Mouse (Mus musculus) 3T3-L1 (cell line): ENCODE measurements around the gene Fxyd2.

Experiments used
- DNase-seq: peaks from one replicate; pipeline ENCODE4 v3.0.0-alpha.2; 2015; ENCODE audit warnings: low read depth, low spot score

Fxyd2 gene

GRCm38 (mm10) chr9:45399434-45399833 lies at the start of gene Fxyd2:
TSS of gene Fxyd2 (plus strand) at chr9:45399669.
- no peak for DNase-seq

- no peak for DNase-seq
Observed at GRCm38 (mm10) chr9:45349851-45350250, 49.6 kb upstream of the Fxyd2 start.

- no peak for DNase-seq
Observed at GRCm38 (mm10) chr9:45355192-45355591, 44.3 kb upstream of the Fxyd2 start.

DNA sequence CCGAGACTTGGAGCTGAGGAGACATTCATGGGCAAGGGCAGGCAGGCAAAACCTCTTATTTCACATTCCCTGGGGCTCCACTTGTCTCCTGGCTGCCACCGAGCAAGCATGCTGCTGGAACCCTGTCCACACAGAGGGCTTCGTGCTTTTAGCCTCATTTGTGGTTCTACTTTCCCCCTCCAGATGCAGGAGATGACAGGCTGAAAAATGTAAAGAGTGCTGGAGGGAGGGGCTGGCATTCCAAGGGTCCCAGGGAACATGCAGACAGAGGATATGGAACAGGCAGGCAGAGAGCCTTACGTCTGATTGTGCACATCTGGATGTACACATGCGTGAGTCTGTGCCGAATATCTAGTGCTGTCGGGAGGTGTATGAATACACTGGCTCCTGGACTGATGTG lies 41.1 kb upstream of the Fxyd2 start:
- DNase-seq = no peak

GRCm38 (mm10) chr9:45362051-45362461 lies 37.4 kb upstream of the Fxyd2 start:
- DNase-seq = no peak

- no peak for DNase-seq
Observed at GRCm38 (mm10) chr9:45363639-45364214, 35.7 kb upstream of the Fxyd2 start.

DNA sequence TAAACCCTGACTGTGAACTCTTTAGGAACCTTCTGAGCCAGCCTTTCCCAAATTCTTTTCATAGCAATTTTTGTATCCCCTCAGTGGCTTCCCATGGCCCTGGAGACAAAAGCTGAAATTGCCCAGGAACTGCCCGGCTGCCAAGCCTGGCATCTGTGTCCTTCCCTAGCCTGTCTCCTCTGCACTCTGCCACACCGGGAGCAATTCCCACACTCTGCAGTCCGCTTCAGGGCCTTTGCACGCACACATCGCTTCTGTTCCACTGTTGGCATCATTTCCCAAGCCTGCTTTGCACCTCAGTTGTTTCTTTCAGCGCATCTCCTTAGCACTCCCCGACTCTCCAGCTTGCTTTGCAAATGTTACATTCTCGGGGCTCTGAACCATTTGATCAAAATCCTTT lies 31.8 kb upstream of the Fxyd2 start:
- DNase-seq = no peak

GRCm38 (mm10) chr9:45368341-45368901 lies 31.0 kb upstream of the Fxyd2 start:
- no peak for DNase-seq

GRCm38 (mm10) chr9:45370117-45370561 lies 29.3 kb upstream of the Fxyd2 start, which contains the start of gene Fxyd6:
TSS of gene Fxyd6 (plus strand) at chr9:45370185.
- no peak for DNase-seq

- no peak for DNase-seq
Observed at GRCm38 (mm10) chr9:45370616-45371336, 28.7 kb upstream of the Fxyd2 start.

DNA sequence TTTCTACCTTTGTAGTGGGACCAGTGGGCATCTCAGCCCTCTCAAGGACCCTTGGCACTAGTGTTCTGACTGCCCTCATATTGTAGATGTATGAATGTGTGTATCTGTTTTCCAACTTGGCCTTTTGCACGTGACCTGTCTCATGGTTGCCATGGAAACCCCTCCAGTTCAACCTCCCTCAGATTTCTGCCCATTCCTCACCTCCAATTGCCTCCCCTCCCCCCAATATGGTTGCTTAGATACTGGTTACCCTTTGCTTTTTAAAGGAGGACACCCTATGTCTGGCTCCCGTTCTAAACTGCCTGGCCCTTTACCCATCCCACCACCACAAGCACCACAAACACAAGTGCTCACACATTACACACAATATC lies 28.1 kb upstream of the Fxyd2 start:
- no peak for DNase-seq

- no peak for DNase-seq
Observed at GRCm38 (mm10) chr9:45373896-45374295, 25.6 kb upstream of the Fxyd2 start.

- no peak for DNase-seq
Observed at GRCm38 (mm10) chr9:45374988-45375502, 24.4 kb upstream of the Fxyd2 start.

- DNase-seq = no peak
Observed at GRCm38 (mm10) chr9:45376427-45376826, 23.0 kb upstream of the Fxyd2 start.

GRCm38 (mm10) chr9:45376883-45377282 lies 22.6 kb upstream of the Fxyd2 start:
- no peak for DNase-seq

- DNase-seq = no peak
Observed at GRCm38 (mm10) chr9:45380411-45381251, 18.8 kb upstream of the Fxyd2 start.

DNA sequence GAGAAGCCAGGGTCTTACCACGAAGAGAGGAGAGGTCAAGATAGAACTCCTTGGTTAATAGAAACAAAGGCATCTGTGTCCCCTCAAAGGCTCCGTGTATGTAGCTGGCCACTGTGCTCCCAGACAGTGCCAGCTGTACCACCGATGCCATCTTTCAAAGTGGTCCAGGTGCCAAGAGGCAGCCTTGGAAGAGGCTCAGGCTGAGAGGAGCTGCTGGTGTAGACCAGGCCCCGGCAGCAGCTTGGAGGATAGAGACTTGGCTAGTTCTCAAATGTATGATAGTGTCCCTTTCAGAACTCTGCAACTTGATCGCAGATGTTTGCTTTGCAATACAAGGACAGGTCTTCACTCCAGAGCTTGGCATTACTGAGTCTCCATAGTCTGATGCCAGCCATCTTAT lies 17.1 kb upstream of the Fxyd2 start:
- DNase-seq = no peak

DNA sequence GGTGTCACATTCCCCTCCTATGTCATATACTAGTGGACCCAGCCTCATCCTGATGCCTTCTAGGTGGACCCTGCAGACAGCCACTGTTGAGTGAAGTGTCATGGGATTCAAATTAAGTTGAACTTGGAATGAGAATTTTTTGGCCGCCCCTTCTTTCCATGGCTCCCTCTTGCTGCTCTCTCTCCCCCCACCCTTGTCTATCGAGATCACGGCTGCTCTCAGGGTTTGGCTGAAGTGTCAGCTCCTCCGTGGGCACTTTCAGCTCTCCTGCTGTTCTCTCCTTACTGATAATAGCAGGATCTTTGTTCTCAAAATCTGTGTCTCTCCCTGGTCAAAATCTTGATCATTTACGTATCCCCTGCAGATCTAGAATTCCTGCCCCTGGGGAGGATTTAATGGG lies 16.6 kb upstream of the Fxyd2 start:
- DNase-seq = no peak

DNA sequence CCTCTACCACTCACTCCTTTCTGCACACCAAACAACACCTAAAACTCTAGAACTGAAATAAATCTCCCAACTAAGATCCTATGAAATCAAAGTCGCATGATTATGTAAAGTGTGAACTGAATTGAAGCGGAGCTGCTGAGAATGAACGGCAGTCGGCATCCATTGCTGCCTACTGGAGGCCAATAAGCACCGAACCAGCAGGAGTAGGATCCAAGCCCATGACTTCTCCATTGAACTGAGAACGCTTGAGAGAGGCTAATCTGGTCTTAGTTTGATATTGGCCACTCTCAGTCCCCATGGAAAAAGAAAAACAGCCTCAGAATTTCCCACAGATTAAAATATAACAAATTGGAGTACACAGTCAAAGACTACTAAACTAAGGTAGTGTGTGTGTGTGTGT lies 15.6 kb upstream of the Fxyd2 start:
- no peak for DNase-seq

DNA sequence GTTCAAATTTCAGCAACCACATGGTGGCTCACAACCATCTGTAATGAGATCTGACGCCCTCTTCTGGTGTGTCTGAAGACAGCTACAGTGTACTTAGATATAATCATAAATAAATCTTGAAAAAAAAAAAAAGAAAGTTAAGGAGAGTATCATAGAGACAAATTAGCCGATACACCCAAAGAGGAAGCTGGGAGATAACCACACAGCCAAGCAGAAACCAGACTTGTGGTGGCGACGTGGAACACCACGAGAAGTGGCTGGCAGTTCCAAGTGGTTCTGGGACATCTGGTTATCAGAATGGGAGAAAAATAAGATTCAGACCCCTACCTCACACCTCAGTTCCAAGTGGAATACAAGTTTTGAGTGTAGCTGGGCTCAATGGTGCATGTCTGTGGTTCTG lies 12.8 kb upstream of the Fxyd2 start:
- no peak for DNase-seq

GRCm38 (mm10) chr9:45388385-45388994 lies 11.0 kb upstream of the Fxyd2 start:
- peak; percentile 60 for DNase-seq

GRCm38 (mm10) chr9:45389596-45389995 lies 9.9 kb upstream of the Fxyd2 start:
- DNase-seq = no peak
